ENCODE assay signal across 20 mouse cellular contexts in genomic region chr1:110656747-110657146, GRCm38 (mm10).
"Had no signal": no experiment of that assay in that cellular context is flagged by ENCODE, and none has a peak within 500 bp of the region (broad histone marks: within the 10 kb centered on the region; RNA-seq: fewer than 3 reads in every experiment).

No protein-coding gene starts in this region.

- H3K4me1 ChIP-seq: lung, embryonic 15.5 days; midbrain, embryonic 10.5 days; midbrain, embryonic 12.5 days; neural tube, embryonic 13.5 days; neural tube, embryonic 15.5 days had no signal

- H3K27ac ChIP-seq: lung, embryonic 15.5 days; macrophage; midbrain, embryonic 10.5 days; midbrain, embryonic 12.5 days; neural tube, embryonic 13.5 days; neural tube, embryonic 15.5 days had no signal

- H3K27me3 ChIP-seq: lung, embryonic 15.5 days; midbrain, embryonic 12.5 days; neural tube, embryonic 13.5 days; neural tube, embryonic 15.5 days had no signal

- DNase-seq: liver, postnatal 0 days; lung, adult 2 months; lung, postnatal 14 days; lung, postnatal 36 days; midbrain, embryonic 14.5 days; retina, postnatal 1 day; right cerebral cortex, adult 18-20 months; right cerebral cortex, postnatal 25 days; right cerebral cortex, postnatal 4 days; spleen, adult 18-20 months; thymus, adult 18-20 months; thymus, postnatal 14 days; thymus, postnatal 36 days had no signal

- H3K9me3 ChIP-seq: lung, embryonic 15.5 days; midbrain, embryonic 10.5 days; midbrain, embryonic 12.5 days; neural tube, embryonic 13.5 days; neural tube, embryonic 15.5 days had no signal

- H3K36me3 ChIP-seq: lung, embryonic 15.5 days; midbrain, embryonic 10.5 days; midbrain, embryonic 12.5 days; neural tube, embryonic 13.5 days; neural tube, embryonic 15.5 days had no signal

- H3K9ac ChIP-seq: liver, postnatal 0 days; lung, embryonic 15.5 days; midbrain, embryonic 12.5 days; neural tube, embryonic 13.5 days; neural tube, embryonic 15.5 days had no signal

- H3K4me3 ChIP-seq: lung, embryonic 15.5 days; midbrain, embryonic 10.5 days; midbrain, embryonic 12.5 days; myocyte; neural tube, embryonic 13.5 days; neural tube, embryonic 15.5 days had no signal
